Mouse (Mus musculus): ENCODE results near the gene Samd1.

DNA sequence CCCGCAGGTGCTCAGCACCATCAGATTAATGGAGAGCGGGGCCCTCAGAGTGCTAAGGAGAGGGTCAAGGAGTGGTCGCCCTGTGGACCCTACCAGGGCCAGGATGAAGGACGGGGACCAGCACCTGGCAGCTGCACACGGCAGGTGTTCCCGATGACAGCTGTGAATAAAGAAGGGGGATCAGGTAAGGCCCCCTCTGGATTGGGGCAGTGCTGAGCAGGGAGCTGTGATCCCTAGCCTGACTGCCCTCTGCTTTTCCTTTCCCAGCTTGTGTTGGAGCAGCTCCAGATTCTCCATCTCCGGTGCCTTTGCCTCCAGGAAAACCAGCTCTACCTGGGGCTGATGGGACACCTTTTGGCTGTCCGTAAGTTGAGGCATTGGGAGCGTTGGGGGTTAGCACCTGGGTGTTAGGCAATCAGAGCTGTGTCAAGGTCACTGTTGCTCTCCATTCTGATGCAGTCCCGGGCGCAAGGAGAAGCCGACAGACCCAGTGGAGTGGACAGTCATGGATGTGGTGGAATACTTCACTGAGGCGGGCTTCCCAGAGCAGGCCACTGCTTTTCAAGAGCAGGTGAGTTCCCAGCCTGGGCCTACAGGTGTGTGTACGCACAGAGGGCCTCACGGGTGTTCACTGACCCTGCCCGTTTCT is 1.7 kb downstream of the Samd1 start:
- no peak for TF ChIP-seq CTCF (IDR thresholded peaks at IDR 0.05; ENCODE audit: low read depth)
- TF ChIP-seq EP300 (optimal IDR thresholded peaks at IDR 0.05), result no peak

Measured in stomach, postnatal 0 days (tissue).